Mouse (Mus musculus) ES-Bruce4 (cell line): ENCODE results near the gene Arfgap1. TPM values are rescaled to one million over a fixed set of nuclear protein-coding genes. Genes with fewer than 3 reads are reported as not detected.
A peak's percentile ranks its signal among the peaks of the same experiment; 100 is the strongest.

Experiments used
- H3K27ac ChIP-seq: 2 replicates; pipeline ENCODE4 v1.5.1; 2012; ENCODE audit warnings: low read length, inconsistent platforms; ENCODE audit not compliant: insufficient read depth
- H3K27me3 ChIP-seq: 2 replicates; pipeline ENCODE4 v1.6.1; 2012; ENCODE audit warnings: mild to moderate bottlenecking, low read length, inconsistent platforms; ENCODE audit not compliant: control insufficient read depth, poor library complexity, insufficient read depth, severe bottlenecking
- H3K36me3 ChIP-seq: 2 replicates; pipeline ENCODE4 v1.6.1; 2012; ENCODE audit warnings: inconsistent platforms, mild to moderate bottlenecking, low read length, moderate library complexity; ENCODE audit not compliant: control insufficient read depth, poor library complexity, insufficient read depth, severe bottlenecking
- H3K4me1 ChIP-seq: one replicate; pipeline ENCODE4 v1.8.1; 2011; ENCODE audit warnings: low read length; ENCODE audit not compliant: control insufficient read depth, insufficient read depth
- H3K4me3 ChIP-seq: 2 replicates; pipeline ENCODE4 v1.5.1; 2011; ENCODE audit warnings: low read depth, mild to moderate bottlenecking, low read length
- H3K9ac ChIP-seq: 2 replicates; pipeline ENCODE4 v1.6.1; 2012; ENCODE audit warnings: low read depth, mild to moderate bottlenecking, inconsistent platforms; ENCODE audit not compliant: poor library complexity, severe bottlenecking
- H3K9me3 ChIP-seq: replicated peaks from 2 replicates; pipeline ENCODE4 v1.6.1; 2012; ENCODE audit warnings: mild to moderate bottlenecking, low read length, inconsistent platforms; ENCODE audit not compliant: control insufficient read depth, poor library complexity, insufficient read depth, severe bottlenecking
- CTCF ChIP-seq: IDR thresholded peaks from one replicate; pipeline ENCODE4 v1.8.1; 2011; ENCODE audit warnings: low read depth, low read length
- EP300 ChIP-seq: IDR thresholded peaks from 2 replicates; pipeline ENCODE4 v1.6.1; 2011; ENCODE audit warnings: low read depth, low read length; ENCODE audit not compliant: insufficient read depth
- POLR2A ChIP-seq: IDR thresholded peaks from one replicate; pipeline ENCODE4 v1.8.1; 2011; ENCODE audit warnings: low read length; ENCODE audit not compliant: insufficient read depth
- polyA plus RNA-seq: library from polyadenylated mRNA; stranded (reverse); fragments of >200 nt; gene quantifications from 2 replicates; pipeline ENCODE4 v1.2.4, GENCODE M21; 2011; ENCODE audit warnings: low read depth; ENCODE audit not compliant: missing spikeins, insufficient read depth, insufficient read length

Arfgap1 gene
- polyA plus RNA-seq, 1 experiment = 37.2 TPM

DNA sequence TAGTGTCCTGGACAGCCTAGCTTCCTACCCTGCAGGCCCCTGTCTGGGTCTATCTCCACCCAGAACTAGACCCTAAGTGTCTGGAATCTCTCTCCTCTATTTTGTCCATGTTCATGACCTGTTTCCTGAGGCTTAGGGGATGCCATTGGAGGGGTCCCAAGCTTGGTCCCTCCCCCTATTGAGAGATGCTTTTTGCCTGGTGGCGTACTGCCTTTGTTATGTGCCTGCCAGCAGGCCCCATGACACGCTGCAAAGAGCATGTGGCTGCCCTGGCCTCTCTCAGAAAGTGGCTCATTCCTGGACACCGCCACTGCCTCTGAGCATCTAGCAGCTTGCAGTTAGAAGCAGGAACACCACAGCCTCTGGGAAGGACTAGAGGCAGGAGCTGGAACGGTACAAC lies 38.3 kb upstream of the Arfgap1 start, which contains the start of gene Birc7:
TSS of gene Birc7 (plus strand) at position 301 of the 400 bp plus-strand sequence.
- no peaks in the 10 kb centered on the region for H3K36me3 ChIP-seq
- H3K27me3 ChIP-seq = no peaks in the 10 kb centered on the region
- peaks cover 5% of the 10 kb centered on the region for H3K4me1 ChIP-seq
- H3K9ac ChIP-seq = no peak within 1 kb of the TSS
- H3K9me3 ChIP-seq = no peaks in the 10 kb centered on the region
- no peak within 1 kb of the TSS for H3K4me3 ChIP-seq
- H3K27ac ChIP-seq = no peak within 1 kb of the TSS
- no peak for TF ChIP-seq CTCF

DNA sequence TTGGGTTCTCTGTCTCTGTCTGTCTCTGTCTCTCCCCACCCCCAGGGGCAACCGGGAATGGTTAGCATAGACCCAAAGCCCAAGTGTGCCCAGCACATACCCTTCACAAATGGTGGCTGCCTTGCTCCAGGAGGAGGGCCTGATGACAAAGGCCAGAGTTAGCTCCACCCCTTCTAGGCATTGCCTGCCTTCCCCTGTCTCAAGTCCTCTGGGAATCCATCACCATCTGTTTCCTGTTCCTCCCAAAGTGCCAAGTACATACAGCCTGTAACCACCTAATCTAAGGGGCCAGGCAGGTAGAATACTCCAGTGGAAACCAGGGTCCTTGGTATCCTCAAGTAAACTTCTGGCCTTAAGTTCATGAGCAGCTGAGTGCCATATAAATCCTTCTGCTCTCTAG lies 34.6 kb upstream of the Arfgap1 start:
- peaks cover 5% of the 10 kb centered on the region for H3K4me1 ChIP-seq
- H3K9ac ChIP-seq = no peak overlapping the region

GRCm38 (mm10) chr2:180940187-180940586 lies 26.8 kb upstream of the Arfgap1 start:
- Histone ChIP-seq H3K9me3 (no peaks in the 10 kb centered on the region), H3K27ac (no peak overlapping the region), H3K27me3 (no peaks in the 10 kb centered on the region), H3K36me3 (no peaks in the 10 kb centered on the region), H3K9ac (no peak overlapping the region), H3K4me1 (no peaks in the 10 kb centered on the region), H3K4me3 (no peak overlapping the region)
- no peak for TF ChIP-seq CTCF
- TF ChIP-seq EP300 = no peak
- TF ChIP-seq POLR2A = no peak

More for the DNA sequence above, 34.6 kb upstream of the Arfgap1 start:
- Histone ChIP-seq H3K27ac (no peak overlapping the region), H3K36me3 (no peaks in the 10 kb centered on the region), H3K4me3 (no peak overlapping the region), H3K27me3 (no peaks in the 10 kb centered on the region), H3K9me3 (no peaks in the 10 kb centered on the region)
- TF ChIP-seq EP300 (no peak), POLR2A (no peak), CTCF (no peak)

GRCm38 (mm10) chr2:180941869-180942268 lies 25.2 kb upstream of the Arfgap1 start:
- no peak overlapping the region for H3K9ac ChIP-seq
- no peak overlapping the region for H3K27ac ChIP-seq

DNA sequence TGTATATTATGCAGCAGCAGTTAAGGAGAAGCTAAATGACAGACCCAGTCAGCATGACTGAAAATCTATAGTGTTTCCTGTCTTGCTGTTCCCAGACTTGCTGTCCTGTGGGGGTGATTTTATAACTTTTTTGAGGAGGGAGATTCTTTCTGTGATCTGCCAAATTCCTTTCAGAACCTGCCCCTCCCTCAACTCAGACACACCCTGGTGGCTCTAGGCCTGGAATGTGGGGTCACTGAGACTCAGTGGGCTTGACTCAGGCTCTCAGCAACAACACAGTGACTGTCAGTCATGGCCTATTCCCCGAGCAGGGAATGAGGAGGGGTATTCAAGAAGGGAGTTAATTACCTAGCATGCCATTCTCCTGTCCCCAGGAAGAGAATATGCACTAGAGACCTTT lies 17.1 kb upstream of the Arfgap1 start:
- Histone ChIP-seq H3K36me3 (no peaks in the 10 kb centered on the region), H3K4me1 (peaks cover 8% of the 10 kb centered on the region), H3K27me3 (no peaks in the 10 kb centered on the region), H3K4me3 (no peak overlapping the region), H3K27ac (no peak overlapping the region), H3K9me3 (no peaks in the 10 kb centered on the region), H3K9ac (no peak overlapping the region)
- TF ChIP-seq EP300 = no peak
- no peak for TF ChIP-seq CTCF
- TF ChIP-seq POLR2A = no peak

More at GRCm38 (mm10) chr2:180941869-180942268, 25.2 kb upstream of the Arfgap1 start:
- Histone ChIP-seq H3K36me3 (no peaks in the 10 kb centered on the region), H3K27me3 (no peaks in the 10 kb centered on the region), H3K4me3 (no peak overlapping the region), H3K9me3 (no peaks in the 10 kb centered on the region), H3K4me1 (no peaks in the 10 kb centered on the region)
- TF ChIP-seq CTCF (no peak), EP300 (no peak), POLR2A (no peak)

DNA sequence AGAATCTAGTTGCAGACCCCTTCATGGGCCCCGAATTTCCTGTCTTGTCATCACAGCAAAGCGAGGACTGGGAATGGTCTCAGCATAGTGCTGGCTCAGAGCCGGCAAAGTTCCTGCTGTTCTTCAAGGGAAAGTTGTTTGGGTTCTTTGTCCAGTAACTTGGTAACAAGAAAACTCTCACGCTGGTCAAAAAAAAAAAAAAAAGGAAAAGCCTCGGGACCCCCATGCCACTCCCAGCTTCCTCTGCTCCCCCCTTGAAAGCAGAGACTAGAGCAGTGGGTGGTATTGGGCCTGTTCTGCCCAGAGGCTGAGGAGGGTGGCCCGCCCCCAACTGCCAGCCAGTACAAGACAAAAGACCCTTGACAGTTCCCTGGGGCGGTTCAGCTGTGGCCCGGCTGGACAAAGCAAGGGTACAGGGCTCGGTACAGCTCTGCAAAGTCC lies 14.3 kb upstream of the Arfgap1 start:
- H3K4me3 ChIP-seq = no peak overlapping the region
- peaks cover 8% of the 10 kb centered on the region for H3K4me1 ChIP-seq

More for the DNA sequence above, 14.3 kb upstream of the Arfgap1 start:
- no peaks in the 10 kb centered on the region for H3K36me3 ChIP-seq
- no peak overlapping the region; the same call in 1 of the 2 replicates for H3K27ac ChIP-seq
- H3K27me3 ChIP-seq = no peaks in the 10 kb centered on the region
- no peaks in the 10 kb centered on the region for H3K9me3 ChIP-seq
- TF ChIP-seq EP300 = peak; percentile 94
- no peak for TF ChIP-seq CTCF
- TF ChIP-seq POLR2A = no peak
- H3K9ac ChIP-seq = no peak overlapping the region
